33 mouse cellular contexts compared by ENCODE assay signal in the genomic region with DNA sequence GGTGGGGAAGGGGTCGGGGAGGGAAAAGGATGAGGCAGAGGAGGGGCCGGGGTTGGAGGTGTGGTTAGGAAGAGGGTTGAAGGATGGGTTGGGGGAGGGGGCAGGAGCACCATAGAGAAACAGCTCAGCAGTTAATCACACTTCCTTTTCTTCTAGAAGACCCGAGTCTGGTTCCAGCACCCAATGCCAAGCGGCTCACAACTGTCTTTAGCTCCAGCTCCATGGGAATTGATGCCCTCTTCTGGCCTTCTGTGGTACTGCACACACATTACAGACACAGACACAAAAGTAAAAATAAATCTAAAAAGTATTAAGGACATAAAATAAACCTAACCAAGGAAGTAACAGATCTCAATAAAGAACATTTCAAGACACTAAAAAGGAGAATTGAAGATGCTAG.
DNase-seq lines count a peak whose midpoint lies in the region; ATAC-seq and TF ChIP-seq lines count a peak whose summit lies in the region.
"Had no signal": no experiment of that assay in that cellular context is flagged by ENCODE, and none has a peak within 500 bp of the region (broad histone marks: within the 10 kb centered on the region; RNA-seq: fewer than 3 reads in every experiment).

No protein-coding gene starts in this region.

- TF ChIP-seq EP300 in liver, embryonic 14.5 days (IDR thresholded peaks at IDR 0.05; ENCODE audit: low read depth), result no peak
- no peak for TF ChIP-seq EP300 in ES-Bruce4 (IDR thresholded peaks at IDR 0.05; ENCODE audit: insufficient read depth, low read depth, low read length)

- no peak overlapping the region for H3K4me2 ChIP-seq in liver, embryonic 14.5 days (ENCODE audit: low read depth)
- H3K4me2 ChIP-seq: embryonic facial prominence, embryonic 15.5 days; forebrain, embryonic 13.5 days; limb, embryonic 13.5 days; liver, embryonic 12.5 days; midbrain, embryonic 11.5 days had no signal

- no peaks in the 10 kb centered on the region for H3K36me3 ChIP-seq in liver, embryonic 14.5 days (replicated peaks; ENCODE audit: control insufficient read depth, insufficient read depth, low read depth)
- H3K36me3 ChIP-seq in ES-Bruce4 (ENCODE audit: control insufficient read depth, insufficient read depth, low read length, poor library complexity, severe bottlenecking), result no peaks in the 10 kb centered on the region
- no peaks in the 10 kb centered on the region for H3K36me3 ChIP-seq in thymus, adult 2 months (ENCODE audit: control insufficient read depth, insufficient read depth, low read length)
- H3K36me3 ChIP-seq: embryonic facial prominence, embryonic 10.5 days; embryonic facial prominence, embryonic 15.5 days; G1E; hindbrain, embryonic 10.5 days; limb, embryonic 13.5 days; liver, embryonic 12.5 days had no signal

- TF ChIP-seq CTCF in liver, embryonic 14.5 days (IDR thresholded peaks at IDR 0.05; ENCODE audit: low read depth), result peak; percentile 27; the same call in 1 of the 2 replicates
- TF ChIP-seq CTCF in ES-Bruce4 (IDR thresholded peaks at IDR 0.05; ENCODE audit: low read depth, low read length), result peak; percentile 21
- no peak for TF ChIP-seq CTCF in thymus, adult 2 months (IDR thresholded peaks at IDR 0.05; ENCODE audit: borderline replicate concordance, control insufficient read depth, extremely low read depth, insufficient read depth, low read length, poor library complexity)

- no peaks in the 10 kb centered on the region for H3K27me3 ChIP-seq in liver, embryonic 14.5 days (ENCODE audit: control insufficient read depth, insufficient read depth, low read length)
- H3K27me3 ChIP-seq in ES-Bruce4 (ENCODE audit: control insufficient read depth, insufficient read depth, low read length, poor library complexity, severe bottlenecking), result no peaks in the 10 kb centered on the region
- no peaks in the 10 kb centered on the region for H3K27me3 ChIP-seq in thymus, adult 2 months (ENCODE audit: control insufficient read depth, insufficient read depth, low read length)
- H3K27me3 ChIP-seq: forebrain, embryonic 13.5 days; liver, embryonic 12.5 days; Patski had no signal

- no peak overlapping the region for H3K4me3 ChIP-seq in liver, embryonic 14.5 days (ENCODE audit: insufficient read depth in 1 of 2, low read depth in 2 of 2, low read length in 2 of 2)
- no peak overlapping the region for H3K4me3 ChIP-seq in ES-Bruce4 (ENCODE audit: low read depth, low read length)
- no peak overlapping the region for H3K4me3 ChIP-seq in thymus, adult 2 months (ENCODE audit: control insufficient read depth, insufficient read depth, low read length)
- H3K4me3 ChIP-seq: embryonic facial prominence, embryonic 10.5 days; embryonic facial prominence, embryonic 15.5 days; forebrain, embryonic 13.5 days; hindbrain, embryonic 10.5 days; left cerebral cortex, adult 2 months; limb, embryonic 13.5 days; liver, embryonic 12.5 days had no signal

- DNase-seq in liver, embryonic 14.5 days (ENCODE audit: low read depth in 3 of 3, low spot score in 3 of 3), result no peak
- DNase-seq in liver (no peak), R1 (ENCODE audit: low read depth, low spot score) (peak; percentile 71)
- peak; percentile 15 for DNase-seq in testis, postnatal 14 days (ENCODE audit: low spot score)
- DNase-seq in thymus, adult 2 months, result no peak
- DNase-seq: adrenal gland, adult 2 months; adrenal gland, postnatal 36 days; cerebellum, adult 2 months; cerebellum, postnatal 25 days; gastrocnemius, postnatal 10 days; heart, postnatal 14 days; kidney, adult 9 months; kidney, postnatal 14 days; lung, adult 18-20 months; lung, postnatal 36 days; right cerebral cortex, postnatal 4 days; thymus, adult 18-20 months; thymus, postnatal 36 days had no signal

- no peak for ATAC-seq in liver, embryonic 14.5 days (ENCODE audit: insufficient read depth)
- ATAC-seq in inflammation-experienced regulatory T-cells, adult 6 months, result no peak
- ATAC-seq: forebrain, embryonic 13.5 days; hindbrain, embryonic 16.5 days; intestine, embryonic 16.5 days; liver, embryonic 12.5 days; midbrain, embryonic 16.5 days; Patski had no signal

- no peak for TF ChIP-seq POLR2A in ES-Bruce4 (IDR thresholded peaks at IDR 0.05; ENCODE audit: insufficient read depth, low read length)
- TF ChIP-seq POLR2A in thymus, adult 2 months (IDR thresholded peaks at IDR 0.05; ENCODE audit: control insufficient read depth, extremely low read depth, insufficient read depth, low read length, poor library complexity), result no peak

- H3K27ac ChIP-seq in liver, embryonic 14.5 days, result no peak overlapping the region
- no peak overlapping the region for H3K27ac ChIP-seq in ES-Bruce4 (ENCODE audit: insufficient read depth, low read length)
- H3K27ac ChIP-seq in thymus, adult 2 months (ENCODE audit: control insufficient read depth, insufficient read depth, low read length), result no peak overlapping the region
- H3K27ac ChIP-seq: embryonic facial prominence, embryonic 10.5 days; embryonic facial prominence, embryonic 15.5 days; forebrain, embryonic 13.5 days; hindbrain, embryonic 10.5 days; left cerebral cortex, adult 2 months; limb, embryonic 13.5 days; liver, embryonic 12.5 days had no signal

- H3K4me1 ChIP-seq in liver, embryonic 14.5 days (replicated peaks; ENCODE audit: control insufficient read depth in 2 of 2, insufficient read depth in 2 of 2, low read length in 1 of 2), result no peaks in the 10 kb centered on the region
- H3K4me1 ChIP-seq in ES-Bruce4 (ENCODE audit: control insufficient read depth, insufficient read depth, low read length), result no peaks in the 10 kb centered on the region
- no peaks in the 10 kb centered on the region for H3K4me1 ChIP-seq in thymus, adult 2 months (replicated peaks; ENCODE audit: control insufficient read depth, insufficient read depth, low read length)
- H3K4me1 ChIP-seq: embryonic facial prominence, embryonic 10.5 days; embryonic facial prominence, embryonic 15.5 days; forebrain, embryonic 13.5 days; hindbrain, embryonic 10.5 days; liver, embryonic 12.5 days had no signal

- H3K9ac ChIP-seq in liver, embryonic 14.5 days (replicated peaks), result no peak overlapping the region
- H3K9ac ChIP-seq in ES-Bruce4 (ENCODE audit: low read depth, poor library complexity, severe bottlenecking), result no peak overlapping the region
- H3K9ac ChIP-seq: embryonic facial prominence, embryonic 15.5 days; forebrain, embryonic 13.5 days; limb, embryonic 13.5 days; liver, embryonic 12.5 days had no signal

- 59% methylated on average over 4 of the region's 4 CpGs for WGBS in liver, embryonic 14.5 days (ENCODE audit: insufficient replicate concordance)
- WGBS in thymus, adult 2 months, result 63% methylated on average over 4 of the region's 4 CpGs

- H3K9me3 ChIP-seq in liver, embryonic 14.5 days (ENCODE audit: control insufficient read depth, low read length), result no peaks in the 10 kb centered on the region
- H3K9me3 ChIP-seq in ES-Bruce4 (replicated peaks; ENCODE audit: control insufficient read depth, insufficient read depth, low read length, poor library complexity, severe bottlenecking), result no peaks in the 10 kb centered on the region
- H3K9me3 ChIP-seq: embryonic facial prominence, embryonic 10.5 days; embryonic facial prominence, embryonic 15.5 days; forebrain, embryonic 13.5 days; hindbrain, embryonic 10.5 days; liver, embryonic 12.5 days had no signal

Comparison
In these comparisons a context has a peak if more than half of its experiments do, and no peak if none do; other contexts are left out.
1. DNase-seq: peak in R1 (single experiment) and testis, postnatal 14 days (single experiment); none in liver, embryonic 14.5 days (0 of 3), liver (single experiment) and thymus, adult 2 months (single experiment).